Mouse (Mus musculus) forebrain, embryonic 12.5 days (tissue): ENCODE results near the gene Hcst. TPM values are rescaled to one million over a fixed set of nuclear protein-coding genes. Genes with fewer than 3 reads are reported as not detected.
A peak's percentile ranks its signal among the peaks of the same experiment; 100 is the strongest.

ENCODE experiments used
- ATAC-seq: fragments of 200-750 bp; cut with Nextera tagmentation; 2 replicates; pipeline ENCODE4 v1.8.0; 2017; ENCODE audit warnings: moderate TSS enrichment; ENCODE audit not compliant: low FRiP score
- H3K27ac ChIP-seq: fragments of 300-500 bp; sonication (generic); 2 replicates; pipeline ENCODE4 v1.5.1; 2016; ENCODE audit warnings: mild to moderate bottlenecking
- H3K27me3 ChIP-seq: fragments of 300-500 bp; sonication (generic); 2 replicates; pipeline ENCODE4 v1.6.1; 2016; ENCODE audit warnings: mild to moderate bottlenecking
- H3K36me3 ChIP-seq: fragments of 300-500 bp; sonication (generic); replicated peaks from 2 replicates; pipeline ENCODE4 v1.6.1; 2016; ENCODE audit warnings: mild to moderate bottlenecking
- H3K4me1 ChIP-seq: fragments of 300-500 bp; sonication (generic); 2 replicates; pipeline ENCODE4 v1.6.1; 2016
- H3K4me2 ChIP-seq: fragments of 300-500 bp; sonication (generic); 2 replicates; pipeline ENCODE4 v1.6.1; 2016; ENCODE audit warnings: mild to moderate bottlenecking, moderate library complexity
- H3K4me3 ChIP-seq: fragments of 300-500 bp; sonication (generic); replicated peaks from 2 replicates; pipeline ENCODE4 v1.5.1; 2016; ENCODE audit warnings: mild to moderate bottlenecking
- H3K9ac ChIP-seq: fragments of 300-500 bp; sonication (generic); 2 replicates; pipeline ENCODE4 v1.6.1; 2016; ENCODE audit warnings: mild to moderate bottlenecking
- H3K9me3 ChIP-seq: fragments of 300-500 bp; sonication (generic); 2 replicates; pipeline ENCODE4 v1.6.1; 2016
- WGBS: fragments of 180-500 bp; shearing (Covaris S2); methylation state at CpG from one replicate; pipeline ENCODE4 v1.1.7; 2016; 5-methylcytosine and 5-hydroxymethylcytosine counted together
- polyA plus RNA-seq: library from polyadenylated mRNA; unstranded; fragments of >200 nt; fragmentation: Nextera tagmentation; extraction: Ambion mirVana; gene quantifications from 2 replicates; pipeline ENCODE4 v1.2.1, GENCODE M21; 2016

The Hcst gene
- polyA plus RNA-seq, 1 experiment from 2014 or later, result not detected

GRCm38 (mm10) chr7:30402343-30402742 lies 17.3 kb downstream of the Hcst start:
- Histone ChIP-seq H3K4me3 (no peak overlapping the region), H3K27me3 (0 out of 2 replicates have a peak, but pooled peaks cover 8% of the 10 kb centered on the region), H3K4me2 (no peak overlapping the region), H3K9me3 (no peaks in the 10 kb centered on the region), H3K9ac (no peak overlapping the region), H3K27ac (no peak overlapping the region), H3K36me3 (no peaks in the 10 kb centered on the region), H3K4me1 (0 out of 2 replicates have a peak, but pooled peaks cover 3% of the 10 kb centered on the region)
- no peak for ATAC-seq
- WGBS, result 73% methylated on average over 4 of the region's 4 CpGs

- Histone ChIP-seq H3K4me3 (no peak overlapping the region), H3K9ac (no peak overlapping the region), H3K27me3 (0 out of 2 replicates have a peak, but pooled peaks cover 5% of the 10 kb centered on the region), H3K27ac (no peak overlapping the region), H3K4me2 (no peak overlapping the region), H3K4me1 (0 out of 2 replicates have a peak, but pooled peaks cover 3% of the 10 kb centered on the region), H3K36me3 (no peaks in the 10 kb centered on the region), H3K9me3 (no peaks in the 10 kb centered on the region)
- no peak for ATAC-seq
- 61% methylated on average over 7 of the region's 7 CpGs for WGBS
Measured at GRCm38 (mm10) chr7:30399671-30400070, 20.0 kb downstream of the Hcst start.

- Histone ChIP-seq H3K4me2 (no peak overlapping the region), H3K9ac (no peak overlapping the region), H3K27me3 (no peaks in the 10 kb centered on the region; the same call in 1 of the 2 replicates), H3K4me3 (no peak overlapping the region), H3K4me1 (0 out of 2 replicates have a peak, but pooled peaks cover 3% of the 10 kb centered on the region), H3K36me3 (no peaks in the 10 kb centered on the region), H3K9me3 (no peaks in the 10 kb centered on the region), H3K27ac (no peak overlapping the region)
- ATAC-seq, result no peak
- WGBS, result 40% methylated on average over 2 of the region's 2 CpGs
Measured at GRCm38 (mm10) chr7:30394871-30395270, 24.8 kb downstream of the Hcst start.

GRCm38 (mm10) chr7:30394379-30394778 lies 25.3 kb downstream of the Hcst start:
- no peak overlapping the region for H3K9ac ChIP-seq
- H3K27me3 ChIP-seq, result no peaks in the 10 kb centered on the region; the same call in 1 of the 2 replicates
- 74% methylated on average over 11 of the region's 11 CpGs for WGBS
- H3K27ac ChIP-seq, result no peak overlapping the region
- ATAC-seq, result no peak
- no peaks in the 10 kb centered on the region for H3K36me3 ChIP-seq
- no peak overlapping the region for H3K4me2 ChIP-seq
- 0 out of 2 replicates have a peak, but pooled peaks cover 3% of the 10 kb centered on the region for H3K4me1 ChIP-seq
- no peaks in the 10 kb centered on the region for H3K9me3 ChIP-seq
- H3K4me3 ChIP-seq, result no peak overlapping the region

- H3K4me2 ChIP-seq, result no peak overlapping the region
- H3K27ac ChIP-seq, result no peak overlapping the region
- H3K9ac ChIP-seq, result no peak overlapping the region
- H3K4me3 ChIP-seq, result no peak overlapping the region
- no peaks in the 10 kb centered on the region; the same call in 1 of the 2 replicates for H3K27me3 ChIP-seq
- no peaks in the 10 kb centered on the region for H3K4me1 ChIP-seq
- H3K36me3 ChIP-seq, result no peaks in the 10 kb centered on the region
- ATAC-seq, result no peak
- WGBS, result 87% methylated on average over 4 of the region's 4 CpGs
- no peaks in the 10 kb centered on the region for H3K9me3 ChIP-seq
Measured at GRCm38 (mm10) chr7:30393631-30394030, 26.0 kb downstream of the Hcst start.

- H3K36me3 ChIP-seq, result no peaks in the 10 kb centered on the region
- WGBS, result 74% methylated on average over 4 of the region's 4 CpGs
- no peak overlapping the region for H3K9ac ChIP-seq
- no peak overlapping the region for H3K27ac ChIP-seq
- H3K4me1 ChIP-seq, result no peaks in the 10 kb centered on the region
- H3K4me3 ChIP-seq, result no peak overlapping the region
- no peaks in the 10 kb centered on the region for H3K9me3 ChIP-seq
- no peaks in the 10 kb centered on the region; the same call in 1 of the 2 replicates for H3K27me3 ChIP-seq
- H3K4me2 ChIP-seq, result no peak overlapping the region
- no peak for ATAC-seq
Measured at GRCm38 (mm10) chr7:30392746-30393520, 26.7 kb downstream of the Hcst start.

- 84% methylated on average over 9 of the region's 9 CpGs for WGBS
- ATAC-seq, result no peak
- no peak overlapping the region for H3K27ac ChIP-seq
- H3K4me2 ChIP-seq, result no peak overlapping the region
- H3K4me3 ChIP-seq, result no peak overlapping the region
- H3K36me3 ChIP-seq, result no peaks in the 10 kb centered on the region
- no peaks in the 10 kb centered on the region for H3K4me1 ChIP-seq
- H3K9me3 ChIP-seq, result no peaks in the 10 kb centered on the region
- H3K9ac ChIP-seq, result no peak overlapping the region
- H3K27me3 ChIP-seq, result no peaks in the 10 kb centered on the region
Measured at GRCm38 (mm10) chr7:30384106-30384505, 35.5 kb downstream of the Hcst start.

- no peak overlapping the region for H3K4me2 ChIP-seq
- H3K36me3 ChIP-seq, result no peaks in the 10 kb centered on the region
- WGBS, result 68% methylated on average over 5 of the region's 5 CpGs
- ATAC-seq, result no peak
- no peak overlapping the region for H3K27ac ChIP-seq
- no peaks in the 10 kb centered on the region for H3K4me1 ChIP-seq
- 0 out of 2 replicates have a peak, but pooled peaks cover 3% of the 10 kb centered on the region for H3K27me3 ChIP-seq
- H3K9me3 ChIP-seq, result no peaks in the 10 kb centered on the region
- H3K9ac ChIP-seq, result no peak overlapping the region
- H3K4me3 ChIP-seq, result no peak overlapping the region
Measured at GRCm38 (mm10) chr7:30380061-30380460, 39.6 kb downstream of the Hcst start.

GRCm38 (mm10) chr7:30373501-30373962 lies 46.1 kb downstream of the Hcst start:
- H3K9me3 ChIP-seq, result no peaks in the 10 kb centered on the region
- no peaks in the 10 kb centered on the region for H3K36me3 ChIP-seq
- H3K27me3 ChIP-seq, result 0 out of 2 replicates have a peak, but pooled peaks cover 3% of the 10 kb centered on the region
- WGBS, result under 1% methylated on average over 21 of the region's 21 CpGs
- ATAC-seq, result peak; percentile 99
- H3K4me2 ChIP-seq, result peak overlapping the region; percentile 61
- peak overlapping the region; percentile 52 for H3K9ac ChIP-seq
- peak overlapping the region; percentile 45 for H3K4me3 ChIP-seq
- H3K4me1 ChIP-seq, result peaks cover 5% of the 10 kb centered on the region
- peak overlapping the region; percentile 75 for H3K27ac ChIP-seq

Other genes starting within 250 kb of the Hcst start
- gene Cox7a1, start 235.7 kb downstream of the Hcst start, polyA plus RNA-seq, result 3.0 and 3.7 TPM in 2 replicates
- 44.5 and 51.3 TPM in 2 replicates for gene Capns1, start 221.0 kb downstream of the Hcst start, polyA plus RNA-seq
- 164 TPM in 2 replicates for gene Polr2i, start 187.9 kb downstream of the Hcst start, polyA plus RNA-seq
- 245 and 256 TPM in 2 replicates for gene Tbcb, start 187.6 kb downstream of the Hcst start, polyA plus RNA-seq
- gene Ovol3, start 184.1 kb downstream of the Hcst start, polyA plus RNA-seq, result 0.28 TPM in 1 of 2 replicates, not detected in the other
- 0.51 and 0.68 TPM in 2 replicates for gene Thap8, start 139.8 kb downstream of the Hcst start, polyA plus RNA-seq
- 17.2 and 18.6 TPM in 2 replicates for gene Wdr62, start 139.4 kb downstream of the Hcst start, polyA plus RNA-seq
- gene Clip3, start 128.1 kb downstream of the Hcst start, polyA plus RNA-seq, result 77.2 and 87.9 TPM in 2 replicates
- gene Alkbh6, start 111.1 kb downstream of the Hcst start, polyA plus RNA-seq, result 73.2 and 79.0 TPM in 2 replicates
- 21.8 and 23.5 TPM in 2 replicates for gene Syne4, start 105.0 kb downstream of the Hcst start, polyA plus RNA-seq
- 2.0 TPM in 1 of 2 replicates, not detected in the other for gene E130208F15Rik, start 98.1 kb downstream of the Hcst start, polyA plus RNA-seq
- 22.0 and 23.8 TPM in 2 replicates for gene Sdhaf1, start 96.0 kb downstream of the Hcst start, polyA plus RNA-seq
- 7.3 and 8.1 TPM in 2 replicates for gene Lrfn3, start 57.1 kb downstream of the Hcst start, polyA plus RNA-seq
- gene Tyrobp, start 6.1 kb downstream of the Hcst start, polyA plus RNA-seq, result 11.3 and 11.7 TPM in 2 replicates
- gene Nfkbid, start 1.9 kb upstream of the Hcst start, polyA plus RNA-seq, result 0.97 and 1.4 TPM in 2 replicates
- gene Aplp1, start 25.7 kb upstream of the Hcst start, polyA plus RNA-seq, result 214 and 237 TPM in 2 replicates
- gene Kirrel2, start 37.8 kb upstream of the Hcst start, polyA plus RNA-seq, result 1.1 and 1.6 TPM in 2 replicates
- 0.09 and 0.35 TPM in 2 replicates for gene Nphs1, start 38.5 kb upstream of the Hcst start, polyA plus RNA-seq
- not detected in 2 replicates for gene Prodh2, start 73.8 kb upstream of the Hcst start, polyA plus RNA-seq
- gene Arhgap33, start 115.2 kb upstream of the Hcst start, polyA plus RNA-seq, result 89.4 and 98.9 TPM in 2 replicates
- 7.9 and 8.4 TPM in 2 replicates for gene Hspb6, start 132.3 kb upstream of the Hcst start, polyA plus RNA-seq
- gene Proser3, start 132.4 kb upstream of the Hcst start, polyA plus RNA-seq, result 16.1 and 18.6 TPM in 2 replicates
- 51.7 and 63.1 TPM in 2 replicates for gene Lin37, start 140.0 kb upstream of the Hcst start, polyA plus RNA-seq
- gene U2af1l4, start 143.4 kb upstream of the Hcst start, polyA plus RNA-seq, result 88.1 and 95.7 TPM in 2 replicates
- 24.0 and 24.9 TPM in 2 replicates for gene Gm49396, start 143.5 kb upstream of the Hcst start, polyA plus RNA-seq
- 142 and 145 TPM in 2 replicates for gene Psenen, start 143.8 kb upstream of the Hcst start, polyA plus RNA-seq
- 3.4 and 5.6 TPM in 2 replicates for gene Igflr1, start 145.6 kb upstream of the Hcst start, polyA plus RNA-seq
- 13.0 TPM in 2 replicates for gene Kmt2b, start 168.9 kb upstream of the Hcst start, polyA plus RNA-seq
- gene Zbtb32, start 179.1 kb upstream of the Hcst start, polyA plus RNA-seq, result 0.32 and 0.46 TPM in 2 replicates
- 0.23 and 0.61 TPM in 2 replicates for gene Upk1a, start 193.0 kb upstream of the Hcst start, polyA plus RNA-seq
- 814 and 871 TPM in 2 replicates for gene Cox6b1, start 206.3 kb upstream of the Hcst start, polyA plus RNA-seq
- gene Etv2, start 216.0 kb upstream of the Hcst start, polyA plus RNA-seq, result not detected in 2 replicates
- 144 and 150 TPM in 2 replicates for gene Rbm42, start 230.5 kb upstream of the Hcst start, polyA plus RNA-seq
- gene Haus5, start 245.1 kb upstream of the Hcst start, polyA plus RNA-seq, result 63.7 and 64.5 TPM in 2 replicates